7 mouse cellular contexts compared by ENCODE assay signal in the genomic region with DNA sequence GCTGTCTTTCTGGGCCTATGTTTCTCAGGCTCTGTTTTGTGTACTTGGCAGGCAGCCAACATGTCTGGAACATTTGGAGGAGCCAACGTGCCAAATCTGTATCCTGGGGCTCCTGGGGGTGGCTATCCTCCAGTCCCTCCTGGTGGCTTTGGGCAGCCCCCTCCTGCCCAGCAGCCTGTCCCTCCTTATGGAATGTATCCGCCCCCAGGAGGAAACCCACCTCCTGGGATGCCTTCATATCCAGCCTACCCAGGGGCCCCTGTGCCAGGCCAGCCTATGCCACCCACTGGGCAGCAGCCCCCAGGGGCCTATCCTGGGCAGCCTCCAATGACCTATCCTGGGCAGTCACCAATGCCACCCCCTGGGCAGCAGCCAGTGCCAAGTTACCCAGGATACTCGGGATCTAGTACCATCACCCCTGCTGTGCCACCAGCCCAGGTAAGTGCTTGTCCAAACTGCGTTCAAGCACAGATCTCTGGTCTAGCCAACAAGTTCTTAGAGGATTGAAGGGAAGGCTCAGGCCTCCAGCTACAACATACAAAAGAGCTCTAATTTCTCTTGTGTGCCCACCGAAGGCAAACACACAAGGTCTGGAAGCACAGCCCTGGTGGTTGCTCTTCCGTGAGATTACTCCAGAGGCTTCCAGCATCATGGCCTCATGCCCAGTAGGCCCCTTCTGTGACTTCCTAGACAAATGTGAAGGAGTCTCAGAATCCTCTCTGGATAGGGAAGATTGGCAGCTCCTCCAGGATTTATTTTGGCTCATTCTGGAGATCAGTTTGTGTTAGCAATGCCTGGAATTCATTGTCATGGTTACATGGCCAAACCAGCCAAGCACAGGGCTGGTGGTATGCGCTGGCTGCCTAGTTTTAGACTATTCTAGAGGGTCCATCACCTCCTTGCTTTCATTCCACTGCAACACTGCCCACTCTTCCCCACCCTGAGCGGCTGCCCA. TPM values are rescaled to one million over a fixed set of nuclear protein-coding genes. Genes with fewer than 3 reads are reported as not detected.
DNase-seq lines count a peak whose midpoint lies in the region; ATAC-seq and TF ChIP-seq lines count a peak whose summit lies in the region.

No protein-coding gene starts in this region.

- 67% methylated on average over 8 of the region's 8 CpGs for WGBS in heart, embryonic 10.5 days
- 92% methylated on average over 8 of the region's 8 CpGs for WGBS in thymus, adult 2 months

- no peak overlapping the region for H3K4me3 ChIP-seq in heart, embryonic 10.5 days
- no peak overlapping the region for H3K4me3 ChIP-seq in thymus, adult 2 months (ENCODE audit: control insufficient read depth, insufficient read depth, low read length)

- peak overlapping the region; percentile 64; the same call in 1 of the 2 replicates for H3K27ac ChIP-seq in heart, embryonic 10.5 days
- no peak overlapping the region for H3K27ac ChIP-seq in thymus, adult 2 months (ENCODE audit: control insufficient read depth, insufficient read depth, low read length)

- H3K36me3 ChIP-seq in heart, embryonic 10.5 days = 0 out of 2 replicates have a peak, but pooled peaks cover 2% of the 10 kb centered on the region
- H3K36me3 ChIP-seq in thymus, adult 2 months (ENCODE audit: control insufficient read depth, insufficient read depth, low read length) = peaks cover 16% of the 10 kb centered on the region; the same call in 1 of the 2 replicates

- no peaks in the 10 kb centered on the region for H3K27me3 ChIP-seq in heart, embryonic 10.5 days (ENCODE audit: insufficient read depth, poor library complexity, severe bottlenecking)
- H3K27me3 ChIP-seq in thymus, adult 2 months (ENCODE audit: control insufficient read depth, insufficient read depth, low read length) = no peaks in the 10 kb centered on the region

- H3K4me1 ChIP-seq in heart, embryonic 10.5 days = peaks cover 43% of the 10 kb centered on the region
- peaks cover 4% of the 10 kb centered on the region; the same call in 1 of the 2 replicates for H3K4me1 ChIP-seq in thymus, adult 2 months (replicated peaks; ENCODE audit: control insufficient read depth, insufficient read depth, low read length)

- TF ChIP-seq CTCF in thymus, adult 2 months (IDR thresholded peaks at IDR 0.05; ENCODE audit: borderline replicate concordance, control insufficient read depth, extremely low read depth, insufficient read depth, low read length, poor library complexity) = no peak

- no peak for ATAC-seq in erythroblast, adult 5-6 weeks (replicated peaks; ENCODE audit: low FRiP score, poor library complexity, severe bottlenecking)

- peak; percentile 48 for DNase-seq in kidney, postnatal 10 days
- no peak for DNase-seq in kidney, adult 9 months
- DNase-seq in cerebellum, adult 18-20 months = peak; percentile 62 to 63
- DNase-seq in heart, embryonic 10.5 days (ENCODE audit: low spot score) = no peak
- peak; percentile 46 to 64 for DNase-seq in left cerebral cortex, postnatal 14 days (ENCODE audit: low spot score in 2 of 2)
- DNase-seq in thymus, adult 2 months = no peak

- no peak for TF ChIP-seq POLR2A in thymus, adult 2 months (IDR thresholded peaks at IDR 0.05; ENCODE audit: control insufficient read depth, extremely low read depth, insufficient read depth, low read length, poor library complexity)

- intact Hi-C loops in left cerebral cortex, postnatal 14 days (cut with DNase I) = no loop called here

- H3K9me3 ChIP-seq in heart, embryonic 10.5 days = no peaks in the 10 kb centered on the region

RNA-seq across cellular contexts. Expression of gene Plac9a, which starts 30.2 kb away (rescaled TPM):
- 0.21 TPM in 1 of 2 replicates, not detected in the other for polyA plus RNA-seq in heart, embryonic 10.5 days (2016; fragmentation: Nextera tagmentation; extraction: Ambion mirVana)
- total RNA-seq in left cerebral cortex, postnatal 14 days (2021) = not detected
- not detected in 2 replicates for total RNA-seq in erythroblast, adult 5-6 weeks (2015; ENCODE audit: low replicate concordance)
- total RNA-seq in erythroblast, adult 5-6 weeks (2017; ENCODE audit: low replicate concordance) = not detected in 2 replicates
- polyA plus RNA-seq in thymus, adult 2 months (2012; rRNA removed) = 1.3 TPM in 1 of 2 replicates, not detected in the other

RNA-seq across cellular contexts. Expression of gene Anxa11, which starts 30.8 kb away (rescaled TPM):
- polyA plus RNA-seq in heart, embryonic 10.5 days (2016; fragmentation: Nextera tagmentation; extraction: Ambion mirVana) = 10.9 and 17.7 TPM in 2 replicates
- 10 to 100 TPM; 14.1 to 14.8 TPM for total RNA-seq in left cerebral cortex, postnatal 14 days (2021)
- total RNA-seq in erythroblast, adult 5-6 weeks (2015; ENCODE audit: low replicate concordance) = 28.2 and 30.9 TPM in 2 replicates
- total RNA-seq in erythroblast, adult 5-6 weeks (2017; ENCODE audit: low replicate concordance) = 4.3 and 6.8 TPM in 2 replicates
- 113 and 122 TPM in 2 replicates for polyA plus RNA-seq in thymus, adult 2 months (2012; rRNA removed)

RNA-seq across cellular contexts. Expression of gene Tmem254a, which starts 54.7 kb away (rescaled TPM):
- 1.6 and 2.2 TPM in 2 replicates for polyA plus RNA-seq in heart, embryonic 10.5 days (2016; fragmentation: Nextera tagmentation; extraction: Ambion mirVana)
- total RNA-seq in left cerebral cortex, postnatal 14 days (2021) = 1 to 10 TPM; 6.1 to 8.4 TPM
- total RNA-seq in erythroblast, adult 5-6 weeks (2015; ENCODE audit: low replicate concordance) = 1.5 and 1.9 TPM in 2 replicates
- total RNA-seq in erythroblast, adult 5-6 weeks (2017; ENCODE audit: low replicate concordance) = not detected in 2 replicates
- 2.4 and 3.5 TPM in 2 replicates for polyA plus RNA-seq in thymus, adult 2 months (2012; rRNA removed)

Comparison
In these comparisons a context has a peak if more than half of its experiments do, and no peak if none do; other contexts are left out.
1. DNase-seq: peak in kidney, postnatal 10 days (single experiment), cerebellum, adult 18-20 months (2 of 2) and left cerebral cortex, postnatal 14 days (2 of 2); none in kidney, adult 9 months (single experiment), heart, embryonic 10.5 days (single experiment) and thymus, adult 2 months (single experiment).